Mouse (Mus musculus): ENCODE results near the gene Bmp2.

Gene Bmp2

DNA sequence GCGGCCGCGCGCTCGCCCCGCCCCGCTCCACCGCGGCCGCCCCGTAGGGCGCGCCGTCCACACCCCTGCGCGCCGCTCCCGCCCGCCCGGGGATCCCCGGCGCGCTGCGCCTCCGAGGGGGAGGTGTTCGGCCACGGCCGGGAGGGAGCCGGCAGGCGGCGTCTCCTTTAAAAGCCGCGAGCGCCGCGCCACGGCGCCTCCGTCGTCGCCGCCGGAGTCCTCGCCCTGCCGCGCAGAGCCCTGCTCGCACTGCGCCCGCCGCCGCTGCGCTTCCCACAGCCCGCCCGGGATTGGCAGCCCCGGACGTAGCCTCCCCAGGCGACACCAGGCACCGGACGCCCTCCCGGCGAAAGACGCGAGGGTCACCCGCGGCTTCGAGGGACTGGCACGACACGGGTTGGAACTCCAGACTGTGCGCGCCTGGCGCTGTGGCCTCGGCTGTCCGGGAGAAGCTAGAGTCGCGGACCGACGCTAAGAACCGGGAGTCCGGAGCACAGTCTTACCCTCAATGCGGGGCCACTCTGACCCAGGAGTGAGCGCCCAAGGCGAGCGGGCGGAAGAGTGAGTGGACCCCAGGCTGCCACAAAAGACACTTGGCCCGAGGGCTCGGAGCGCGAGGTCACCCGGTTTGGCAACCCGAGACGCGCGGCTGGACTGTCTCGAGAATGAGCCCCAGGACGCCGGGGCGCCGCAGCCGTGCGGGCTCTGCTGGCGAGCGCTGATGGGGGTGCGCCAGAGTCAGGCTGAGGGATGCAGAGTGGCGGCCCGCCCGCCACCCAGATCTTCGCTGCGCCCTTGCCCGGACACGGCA is at the start of gene Bmp2:
TSS of gene Bmp2 (plus strand) at position 129 of the 811 bp plus-strand sequence.
- peak; percentile 59 for DNase-seq (ENCODE audit: low spot score)

DNA sequence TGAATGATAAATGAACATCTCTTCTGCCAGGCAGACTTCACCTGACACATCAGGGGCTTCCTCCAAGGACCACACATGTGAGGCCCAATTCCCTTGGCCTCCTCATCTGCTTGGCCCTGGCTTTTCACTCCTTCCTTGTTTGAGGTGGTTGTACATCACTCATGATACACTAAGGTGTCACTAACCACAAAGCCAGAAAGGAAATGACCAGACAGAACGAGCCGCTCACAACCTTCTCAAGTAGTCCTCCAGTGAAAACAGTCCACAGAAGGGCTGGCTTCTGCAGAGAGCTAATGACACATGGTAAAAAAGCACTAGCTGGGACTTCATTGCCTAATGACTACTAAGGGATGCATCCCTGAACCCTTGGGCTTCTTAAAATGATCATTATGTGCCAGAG is 46.3 kb upstream of the Bmp2 start:
- no peak for DNase-seq (ENCODE audit: low spot score)

DNA sequence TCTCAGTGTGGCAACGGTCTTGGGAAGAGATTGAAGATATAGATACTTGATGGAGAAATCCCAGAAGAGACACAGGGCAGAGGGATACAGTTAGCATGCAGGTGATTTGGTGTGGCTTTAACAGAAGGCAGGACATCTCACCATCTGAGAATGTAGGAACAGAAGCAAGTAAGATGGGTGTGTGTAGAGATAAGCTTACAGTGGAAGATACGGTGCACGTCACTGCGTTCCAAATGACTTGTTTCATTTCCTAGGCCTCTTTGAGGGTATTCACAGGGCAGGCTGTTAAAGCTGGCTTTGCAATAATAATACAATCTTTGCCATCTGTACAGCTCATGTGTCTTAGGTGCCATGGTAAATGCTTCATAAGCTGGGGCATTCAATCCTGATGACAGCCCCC is 44.9 kb upstream of the Bmp2 start:
- no peak for DNase-seq (ENCODE audit: low spot score)

DNA sequence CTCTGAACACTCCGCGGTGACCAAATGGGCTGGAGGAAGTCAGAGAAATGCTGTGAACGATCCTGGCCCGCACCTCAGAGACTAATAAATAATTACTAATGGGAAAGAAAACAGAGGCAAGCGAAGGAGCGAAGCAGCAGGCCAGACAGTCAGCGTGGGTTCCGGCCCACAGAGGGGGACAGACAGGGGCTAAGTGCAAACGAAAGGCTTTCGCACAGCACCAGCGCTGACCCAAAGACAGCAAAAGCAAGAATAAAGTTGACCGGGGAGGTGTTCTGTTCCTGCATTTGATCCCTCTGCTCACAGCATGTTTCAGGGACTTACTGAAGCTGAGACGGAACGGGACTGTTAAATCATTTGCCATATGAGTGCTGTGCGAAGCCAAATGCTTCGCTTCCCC is 42.8 kb upstream of the Bmp2 start:
- no peak for DNase-seq (ENCODE audit: low spot score)

DNA sequence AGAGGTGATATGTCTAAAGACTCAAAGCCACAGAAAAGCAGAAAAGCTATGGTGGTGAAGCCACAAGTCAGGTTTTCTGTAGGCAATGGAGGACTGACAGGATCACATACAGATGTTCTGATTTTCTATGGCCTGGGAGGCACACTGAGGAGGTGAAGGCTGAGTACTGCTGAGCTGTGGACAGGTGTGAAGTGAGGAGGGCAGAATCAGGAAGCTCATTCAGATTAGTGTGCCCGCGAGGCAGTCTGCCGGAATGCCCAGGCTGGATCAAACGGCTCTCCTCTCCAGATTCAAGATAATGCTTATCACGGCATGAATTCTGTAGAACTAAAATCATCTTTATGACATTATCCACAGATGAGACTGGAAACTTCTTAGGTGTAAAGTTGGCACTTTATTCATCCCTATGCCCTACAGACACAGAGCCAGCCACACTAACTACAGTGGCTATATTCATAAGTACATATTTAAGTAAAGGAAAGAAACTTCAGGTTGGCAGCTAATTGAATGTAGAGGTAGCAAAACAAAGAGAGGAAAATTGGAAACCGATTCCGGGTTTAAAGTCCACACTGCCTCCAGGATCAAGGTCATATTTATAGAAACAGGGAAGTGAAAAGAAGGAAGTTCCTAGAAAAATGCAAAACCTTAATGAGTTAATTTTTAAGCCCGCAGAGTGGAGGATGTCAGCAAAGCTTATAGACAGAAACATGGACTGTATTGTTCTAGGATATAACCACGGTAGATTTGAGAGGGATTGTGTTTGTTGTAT is 40.8 kb upstream of the Bmp2 start:
- DNase-seq (ENCODE audit: low spot score): no peak

DNA sequence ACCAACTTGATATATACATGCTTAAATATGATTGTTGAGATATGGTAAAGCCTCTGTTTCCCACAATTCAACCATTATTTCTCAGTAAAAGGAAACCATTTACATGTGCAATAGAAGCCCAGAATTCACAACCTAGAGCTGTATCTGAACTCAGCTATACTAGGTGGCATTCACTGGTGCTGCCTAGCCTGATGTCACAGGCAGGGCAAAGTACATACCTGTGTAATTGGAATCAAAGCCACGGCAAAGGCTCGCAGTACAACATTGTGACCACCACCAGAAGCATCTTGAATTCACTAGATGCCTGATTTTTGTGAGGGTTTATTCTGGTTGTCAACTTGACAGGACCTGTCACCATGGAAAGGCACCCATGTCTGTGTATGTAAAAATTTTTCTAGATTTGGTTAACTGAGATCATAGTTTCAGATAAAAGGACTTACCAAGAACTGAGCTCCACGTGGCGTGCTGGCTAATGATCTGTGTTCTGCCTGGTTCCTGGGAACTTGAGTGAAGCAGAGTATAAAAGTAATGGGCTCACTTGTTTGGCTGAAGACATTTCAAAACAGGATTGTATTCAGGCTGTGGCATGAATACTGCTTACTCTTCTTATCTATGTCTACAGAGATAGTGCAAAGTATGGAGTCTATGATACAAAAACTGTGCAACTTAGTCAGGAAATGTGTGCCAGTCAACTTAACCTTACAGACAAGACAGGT is 35.5 kb upstream of the Bmp2 start:
- DNase-seq (ENCODE audit: low spot score): no peak

DNA sequence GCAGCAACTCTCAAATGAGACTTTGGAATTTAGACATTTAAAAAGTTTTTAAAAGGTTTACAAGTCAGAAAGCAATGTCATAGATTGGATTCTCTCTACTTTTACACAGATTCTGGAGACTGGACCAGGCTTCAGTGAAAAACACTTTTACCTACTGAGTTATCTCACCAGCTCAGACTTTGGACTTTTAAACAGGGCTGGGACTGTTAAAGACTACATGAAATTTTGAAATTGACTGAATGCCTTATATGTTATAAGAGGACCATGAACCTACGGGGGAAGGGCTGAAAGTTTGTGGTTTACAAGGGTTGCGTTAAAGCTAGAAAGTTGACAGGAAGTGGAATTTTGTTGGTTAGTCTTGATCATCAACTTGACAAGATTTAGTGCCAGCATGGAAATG is 34.1 kb upstream of the Bmp2 start:
- no peak for DNase-seq (ENCODE audit: low spot score)

DNA sequence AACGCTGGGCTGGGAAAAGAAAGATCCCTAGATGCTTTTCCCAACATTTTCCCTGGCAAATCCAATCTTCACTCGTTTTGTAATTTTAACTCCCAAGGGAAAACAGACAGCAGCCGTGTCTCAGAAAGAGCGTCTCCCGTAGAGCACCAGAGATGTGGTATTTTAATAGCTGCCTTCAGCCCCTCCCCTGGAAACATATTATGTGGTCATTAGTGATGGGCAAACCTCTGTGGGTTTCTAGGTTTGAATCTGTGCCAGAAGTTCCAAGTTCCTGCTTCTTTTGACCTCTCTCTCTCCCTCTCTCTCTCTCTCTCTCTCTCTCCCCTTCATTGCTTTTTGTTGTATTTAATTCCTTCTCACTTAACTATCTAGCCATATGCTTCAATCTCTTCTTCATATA is 30.8 kb upstream of the Bmp2 start:
- no peak for DNase-seq (ENCODE audit: low spot score)

DNA sequence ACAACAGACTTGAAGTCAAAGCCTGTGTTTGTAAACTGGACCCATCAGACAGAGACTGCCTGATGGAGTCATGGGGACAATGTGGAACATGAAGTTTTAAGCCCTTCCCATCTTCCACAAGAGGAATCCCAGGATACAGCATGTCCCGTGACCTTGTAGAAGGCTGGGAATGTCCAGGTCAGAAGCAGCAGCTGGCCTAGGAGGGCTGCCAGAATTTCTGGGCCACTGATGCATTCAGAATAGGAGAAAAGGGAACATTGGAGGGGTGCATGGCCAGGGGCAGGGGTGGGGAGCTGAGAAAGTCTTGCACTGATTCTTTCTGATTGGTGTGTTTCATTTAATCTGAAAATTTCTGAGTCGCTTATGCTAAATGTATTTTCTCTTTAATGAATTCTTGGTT is 29.8 kb upstream of the Bmp2 start:
- DNase-seq (ENCODE audit: low spot score): no peak

DNA sequence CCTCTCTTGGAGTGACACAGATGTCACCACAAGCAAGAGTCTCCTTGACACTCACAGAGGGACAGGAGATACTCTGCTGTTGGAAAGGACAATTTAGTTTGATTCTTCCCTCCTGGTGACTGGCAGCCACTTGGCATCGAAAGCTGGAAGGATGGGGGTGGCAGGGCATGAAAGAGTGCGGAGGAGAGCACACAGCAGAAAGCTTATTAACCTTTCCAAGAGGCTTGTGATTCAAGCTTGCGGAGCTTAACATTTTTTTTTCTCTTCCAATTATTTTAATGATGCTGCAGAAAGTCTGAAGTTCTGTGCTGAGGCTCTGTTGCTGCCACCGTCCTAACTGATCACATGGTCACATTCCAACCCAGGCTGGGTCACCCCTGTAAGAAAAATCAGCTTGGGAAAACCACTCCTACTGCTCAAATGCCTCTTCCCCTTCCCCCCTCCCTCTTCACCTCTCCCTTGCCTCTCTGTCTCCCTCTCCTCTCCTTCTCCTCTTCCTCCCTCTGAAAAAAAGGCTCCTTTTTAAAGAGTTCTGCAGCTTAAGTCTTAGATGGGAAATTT is 26.3 kb upstream of the Bmp2 start:
- DNase-seq (ENCODE audit: low spot score): peak; percentile 17

DNA sequence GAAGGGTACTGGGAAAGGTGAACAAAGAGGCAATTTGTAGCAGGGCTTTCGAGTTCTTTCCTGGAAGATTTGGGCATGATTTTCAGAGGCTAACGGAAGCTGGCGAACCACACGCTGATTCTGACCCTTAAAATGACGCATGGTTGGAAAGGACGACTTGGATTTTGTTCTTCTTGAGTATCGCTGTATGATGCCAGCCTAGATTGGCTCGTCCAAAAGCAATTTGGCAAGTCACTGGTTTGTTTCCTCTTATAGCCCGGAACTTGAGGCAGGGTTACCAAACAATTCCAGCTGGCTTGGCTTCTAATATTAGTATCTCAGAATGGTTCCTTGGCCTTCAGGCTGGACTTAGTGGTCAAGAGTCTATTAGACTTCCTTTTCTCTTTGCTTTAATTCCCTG is 22.6 kb upstream of the Bmp2 start:
- DNase-seq (ENCODE audit: low spot score): no peak

DNA sequence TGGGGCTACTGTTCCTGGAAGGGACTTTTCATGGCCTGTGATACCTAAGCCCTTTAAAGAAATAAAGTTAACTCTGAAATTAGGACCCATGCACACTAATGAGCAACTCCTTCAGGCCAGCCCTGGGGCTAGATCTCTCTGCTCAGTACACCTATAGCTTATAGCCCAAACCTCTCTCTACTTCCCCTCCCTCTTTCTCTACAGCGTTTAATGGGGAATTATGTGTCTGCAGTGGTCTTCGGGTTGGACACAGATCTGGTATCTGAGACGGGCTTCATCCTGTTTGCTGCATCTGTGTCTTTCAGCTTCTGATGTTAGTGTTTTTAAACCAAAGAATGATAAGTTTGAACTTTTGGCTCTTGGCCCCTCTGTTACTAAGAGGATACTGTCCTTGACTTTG is 18.9 kb upstream of the Bmp2 start:
- no peak for DNase-seq (ENCODE audit: low spot score)

DNA sequence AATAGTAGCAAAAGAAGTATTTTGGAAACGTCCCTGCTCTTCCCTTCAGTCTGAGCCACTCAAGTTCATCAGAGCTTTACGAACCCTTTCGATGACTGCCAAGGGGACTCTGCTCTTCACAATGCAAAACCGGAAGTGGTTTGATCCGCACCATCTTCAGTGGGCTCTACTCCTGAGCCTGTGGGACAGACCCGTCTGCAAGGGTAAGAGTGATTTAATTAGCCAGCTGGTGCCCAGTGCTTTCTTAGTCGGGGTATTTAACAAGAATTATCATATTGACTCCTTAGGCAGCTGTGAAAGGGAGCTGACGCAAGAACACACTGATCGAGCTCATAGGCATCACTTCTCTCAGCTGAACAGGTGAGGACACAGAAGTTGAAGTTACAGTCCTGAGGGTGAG is 16.5 kb upstream of the Bmp2 start:
- no peak for DNase-seq (ENCODE audit: low spot score)

DNA sequence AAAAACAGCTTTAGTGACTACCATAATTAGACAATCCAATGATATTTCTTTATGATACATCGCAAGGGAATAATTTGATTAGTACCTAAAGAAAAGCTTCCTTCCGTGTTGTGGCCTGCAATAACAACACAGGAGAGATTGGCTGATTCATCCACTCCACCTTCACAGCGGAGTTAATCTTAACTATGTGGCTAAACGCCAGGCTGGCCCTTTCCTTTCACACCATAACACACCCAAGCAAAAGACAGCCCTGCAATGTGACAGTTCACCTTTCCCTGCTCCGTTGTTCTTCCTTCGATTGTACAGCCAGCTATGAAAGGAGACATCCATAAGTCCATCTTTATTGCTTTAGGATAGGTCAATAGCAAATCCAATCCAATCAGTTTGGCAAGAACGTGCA is 15.1 kb upstream of the Bmp2 start:
- DNase-seq (ENCODE audit: low spot score): no peak

DNA sequence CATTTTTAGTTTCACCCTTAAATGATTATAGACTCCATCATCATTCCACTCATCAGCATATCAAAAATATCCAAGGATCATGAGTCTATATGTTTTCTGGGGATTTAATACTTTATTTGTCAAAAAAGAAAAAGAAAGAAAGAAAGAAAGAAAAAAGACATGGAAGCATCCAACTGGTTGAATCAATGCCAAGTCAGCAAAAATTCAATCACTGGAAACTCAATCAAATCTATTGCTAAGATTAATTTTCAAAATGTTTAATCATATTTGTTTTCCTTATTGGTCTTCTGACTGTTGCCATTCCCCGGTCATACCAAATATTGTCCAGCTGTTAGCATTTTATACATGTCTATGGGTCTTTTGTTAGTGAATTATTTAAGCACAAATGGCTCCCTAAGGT is 11.3 kb upstream of the Bmp2 start:
- no peak for DNase-seq (ENCODE audit: low spot score)

DNA sequence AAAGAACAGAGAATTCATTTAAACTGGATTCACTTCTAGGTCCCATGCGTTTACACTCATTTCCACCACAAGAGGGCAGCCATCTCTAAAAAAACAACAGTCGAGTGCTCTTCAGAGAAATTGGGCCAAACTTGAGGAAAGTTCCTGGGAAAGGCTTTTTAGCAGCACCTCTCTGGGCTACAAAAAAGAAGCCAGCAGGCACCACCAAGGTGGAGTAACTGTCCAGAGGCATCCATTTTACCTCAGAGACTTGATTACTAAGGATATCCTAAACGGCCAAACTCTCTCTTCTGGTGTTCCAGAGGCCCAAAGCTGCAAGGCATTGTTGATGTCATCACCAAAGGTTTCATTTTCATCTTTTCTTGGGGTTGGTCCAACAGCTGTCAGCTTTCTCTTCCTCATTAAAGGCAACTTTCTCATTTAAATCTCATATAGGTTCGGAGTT is 1.7 kb upstream of the Bmp2 start:
- peak; percentile 80 for DNase-seq (ENCODE audit: low spot score)

DNA sequence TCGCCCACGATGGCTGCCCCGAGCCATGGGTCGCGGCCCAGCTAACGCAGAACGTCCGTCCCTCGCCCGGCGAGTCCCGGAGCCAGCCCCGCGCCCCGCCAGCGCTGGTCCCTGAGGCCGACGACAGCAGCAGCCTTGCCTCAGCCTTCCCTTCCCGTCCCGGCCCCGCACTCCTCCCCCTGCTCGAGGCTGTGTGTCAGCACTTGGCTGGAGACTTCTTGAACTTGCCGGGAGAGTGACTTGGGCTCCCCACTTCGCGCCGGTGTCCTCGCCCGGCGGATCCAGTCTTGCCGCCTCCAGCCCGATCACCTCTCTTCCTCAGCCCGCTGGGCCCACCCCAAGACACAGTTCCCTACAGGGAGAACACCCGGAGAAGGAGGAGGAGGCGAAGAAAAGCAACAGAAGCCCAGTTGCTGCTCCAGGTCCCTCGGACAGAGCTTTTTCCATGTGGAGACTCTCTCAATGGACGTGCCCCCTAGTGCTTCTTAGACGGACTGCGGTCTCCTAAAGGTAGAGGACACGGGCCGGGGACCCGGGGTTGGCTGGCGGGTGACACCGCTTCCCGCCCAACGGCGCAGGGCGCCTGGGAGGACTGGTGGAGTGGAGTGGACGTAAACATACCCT is 995 bp downstream of the Bmp2 start:
- peak; percentile 44 for DNase-seq (ENCODE audit: low spot score)

DNA sequence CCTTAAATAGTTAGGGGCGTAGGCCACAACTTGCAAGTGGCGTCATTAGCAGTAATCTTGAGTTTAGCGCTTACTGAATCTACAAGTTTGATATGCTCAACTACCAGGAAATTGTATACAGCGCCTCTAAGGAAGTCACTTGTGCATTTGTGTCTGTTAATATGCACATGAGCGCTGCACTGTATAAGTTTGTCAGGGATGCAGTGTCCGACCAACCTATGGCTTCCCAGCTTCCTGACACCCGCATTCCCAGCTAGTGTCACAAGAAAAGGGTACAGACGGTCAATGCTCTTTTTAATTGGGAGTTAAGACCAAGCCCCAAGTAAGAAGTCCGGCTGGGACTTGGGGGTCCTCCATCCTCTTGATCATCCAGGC is 1.9 kb downstream of the Bmp2 start:
- no peak for DNase-seq (ENCODE audit: low spot score)

DNA sequence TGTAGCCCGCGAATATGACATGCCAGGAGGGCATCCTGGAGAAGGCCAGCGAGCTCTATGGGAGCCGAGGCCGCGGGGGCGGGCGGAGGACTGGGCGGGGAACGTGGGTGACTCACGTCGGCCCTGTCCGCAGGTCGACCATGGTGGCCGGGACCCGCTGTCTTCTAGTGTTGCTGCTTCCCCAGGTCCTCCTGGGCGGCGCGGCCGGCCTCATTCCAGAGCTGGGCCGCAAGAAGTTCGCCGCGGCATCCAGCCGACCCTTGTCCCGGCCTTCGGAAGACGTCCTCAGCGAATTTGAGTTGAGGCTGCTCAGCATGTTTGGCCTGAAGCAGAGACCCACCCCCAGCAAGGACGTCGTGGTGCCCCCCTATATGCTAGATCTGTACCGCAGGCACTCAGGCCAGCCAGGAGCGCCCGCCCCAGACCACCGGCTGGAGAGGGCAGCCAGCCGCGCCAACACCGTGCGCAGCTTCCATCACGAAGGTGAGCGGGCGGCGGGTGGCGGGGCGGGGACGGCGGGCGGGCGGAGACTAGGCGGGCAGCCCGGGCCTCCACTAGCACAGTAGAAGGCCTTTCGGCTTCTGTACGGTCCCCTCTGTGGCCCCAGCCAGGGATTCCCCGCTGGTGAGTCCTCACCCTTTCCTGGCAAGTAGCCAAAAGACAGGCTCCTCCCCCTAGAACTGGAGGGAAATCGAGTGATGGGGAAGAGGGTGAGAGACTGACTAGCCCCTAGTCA is 2.5 kb downstream of the Bmp2 start:
- DNase-seq (ENCODE audit: low spot score): peak; percentile 47

DNA sequence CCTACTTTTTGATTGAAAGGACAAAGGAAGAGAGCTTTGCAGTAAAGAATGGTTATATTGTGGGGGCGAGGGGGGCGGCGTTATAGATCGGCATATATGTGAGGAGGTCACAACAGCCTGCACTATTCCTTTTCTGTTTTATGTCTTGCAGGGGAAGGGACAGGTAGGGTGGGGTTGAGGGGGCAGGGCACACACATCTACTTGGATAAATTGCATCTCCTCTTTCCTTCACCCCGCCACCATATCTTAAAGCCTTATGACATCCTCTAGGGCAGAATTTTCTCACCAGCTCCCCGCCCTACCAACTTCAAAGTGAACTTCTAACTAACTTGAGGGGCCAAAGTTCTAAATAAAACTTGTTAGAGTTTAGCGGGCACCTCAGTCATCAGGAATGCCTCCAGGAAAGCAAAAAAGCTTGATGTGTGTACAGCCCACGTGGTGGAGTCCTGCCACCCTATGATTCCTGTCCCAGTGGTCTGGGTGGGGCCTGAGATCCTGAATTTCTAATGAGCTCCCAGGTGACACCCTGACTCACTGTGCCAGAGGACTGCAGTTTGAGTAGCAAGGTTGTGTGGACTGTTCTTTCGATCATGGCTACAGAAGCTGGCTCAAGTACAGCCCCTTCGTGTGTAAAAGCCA is 12.4 kb downstream of the Bmp2 start:
- no peak for DNase-seq (ENCODE audit: low spot score)

DNA sequence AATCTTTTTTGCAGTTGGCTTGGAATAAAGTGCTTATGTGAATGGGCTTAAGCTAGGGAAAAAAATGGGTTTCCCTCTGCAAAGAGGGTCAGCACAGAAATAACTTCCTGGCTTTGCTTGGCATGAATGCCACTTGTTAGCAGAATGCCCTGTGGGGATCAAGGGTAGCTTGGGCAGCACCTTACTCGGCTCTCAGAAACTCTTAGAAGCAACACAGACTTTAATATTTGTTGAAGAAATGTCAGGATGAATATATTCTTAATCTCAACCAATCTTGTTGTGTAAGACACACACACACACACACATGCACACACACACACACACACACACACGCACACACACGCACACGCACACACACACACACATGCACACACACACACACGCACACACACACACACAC is 13.5 kb downstream of the Bmp2 start:
- DNase-seq (ENCODE audit: low spot score): no peak
